Mouse (Mus musculus) G1E (cell line): ENCODE measurements around the gene Atf5. TPM values are rescaled to one million over a fixed set of nuclear protein-coding genes. Genes with fewer than 3 reads are reported as not detected.

Experiments used
- ATAC-seq: 2 replicates; pipeline ENCODE4 v1.8.0; 2016; ENCODE audit warnings: mild to moderate bottlenecking; ENCODE audit not compliant: insufficient number of reproducible peaks, poor library complexity, low FRiP score, severe bottlenecking; ENCODE audit errors: extremely low read depth
- DNase-seq: peaks from one replicate; pipeline ENCODE4 v3.0.0; 2012; ENCODE audit warnings: low spot score
- H3K27me3 ChIP-seq: 2 replicates; pipeline ENCODE4 v1.6.1; 2012; ENCODE audit warnings: mild to moderate bottlenecking, low read length, inconsistent platforms; ENCODE audit not compliant: insufficient read depth
- H3K36me3 ChIP-seq: replicated peaks from 2 replicates; pipeline ENCODE3; 2012; ENCODE audit warnings: mild to moderate bottlenecking, inconsistent platforms
- H3K4me1 ChIP-seq: 2 replicates; pipeline ENCODE4 v1.6.1; 2012; ENCODE audit warnings: low read depth, low read length, inconsistent platforms, mixed read lengths; ENCODE audit not compliant: insufficient read depth
- H3K4me3 ChIP-seq: 2 replicates; pipeline ENCODE4 v1.5.1; 2012; ENCODE audit warnings: low read depth, mild to moderate bottlenecking, inconsistent platforms, low read length, moderate library complexity, mixed read lengths
- H3K9me3 ChIP-seq: replicated peaks from 2 replicates; pipeline ENCODE4 v1.6.1; 2012; ENCODE audit warnings: inconsistent platforms
- CTCF ChIP-seq: IDR thresholded peaks from 2 replicates; pipeline ENCODE4 v1.5.1; 2012; ENCODE audit warnings: low read depth, low read length, inconsistent platforms, mixed read lengths
- GATA1 ChIP-seq: IDR thresholded peaks from 2 replicates; pipeline ENCODE4 v1.6.1; 2012; ENCODE audit warnings: borderline replicate concordance, low read length, inconsistent platforms, mixed read lengths
- GATA2 ChIP-seq: IDR thresholded peaks from 2 replicates; pipeline ENCODE4 v1.6.1; 2012; ENCODE audit warnings: low read depth, low read length, inconsistent platforms, borderline replicate concordance
- POLR2AphosphoS5 ChIP-seq: IDR thresholded peaks from 2 replicates; pipeline ENCODE4 v1.6.1; 2012; ENCODE audit warnings: low read depth, low read length, inconsistent platforms; ENCODE audit not compliant: insufficient replicate concordance
- TAL1 ChIP-seq: conservative IDR thresholded peaks from 2 replicates; pipeline ENCODE4 v1.6.1; 2012; ENCODE audit warnings: low read depth, low read length, inconsistent platforms, mixed read lengths
- polyA plus RNA-seq: library from polyadenylated mRNA; stranded (reverse); fragments of >175 nt; gene quantifications from 2 replicates; pipeline ENCODE4 v1.2.3, GENCODE M21; 2012
- total RNA-seq, 2 experiments: library from RNA; stranded (forward) in 1 of 2; stranded (reverse) in 1 of 2; fragments of 200-1000 nt in 1 of 2; fragments of >200 nt in 1 of 2; fragmentation: Nextera tagmentation in 1 of 2; gene quantifications; 2 replicates each; pipeline ENCODE4 v1.2.3; 2014 to 2017

Atf5 gene
- total and polyA plus RNA-seq, 3 experiments = 5.2 to 282 (median 37.7) TPM

- Histone ChIP-seq H3K36me3 (peaks cover 69% of the 10 kb centered on the region), H3K4me1 (peaks cover 86% of the 10 kb centered on the region), H3K4me3 (peak overlapping the region; percentile 62; the same call in 1 of the 2 replicates), H3K27me3 (no peaks in the 10 kb centered on the region), H3K9me3 (peaks cover 11% of the 10 kb centered on the region)
- ATAC-seq (no peak), DNase-seq (no peak)
- TF ChIP-seq GATA1 = no peak
- no peak for TF ChIP-seq TAL1
- no peak for TF ChIP-seq CTCF
- TF ChIP-seq POLR2AphosphoS5 = no peak
- TF ChIP-seq GATA2 = no peak
These were observed 38.0 kb upstream of the Atf5 start for GRCm38 (mm10) chr7:44854356-44855031.

- ATAC-seq (no peak), DNase-seq (no peak)
- Histone ChIP-seq H3K9me3 (peaks cover 11% of the 10 kb centered on the region), H3K4me3 (peak overlapping the region; percentile 62; the same call in 1 of the 2 replicates), H3K36me3 (peaks cover 63% of the 10 kb centered on the region), H3K4me1 (peaks cover 82% of the 10 kb centered on the region), H3K27me3 (no peaks in the 10 kb centered on the region)
- TF ChIP-seq GATA1 (no peak), CTCF (no peak), TAL1 (no peak), GATA2 (no peak), POLR2AphosphoS5 (no peak)
These were observed 37.3 kb upstream of the Atf5 start for GRCm38 (mm10) chr7:44853596-44854355.

GRCm38 (mm10) chr7:44853065-44853464 is 36.6 kb upstream of the Atf5 start:
- H3K4me3 ChIP-seq = no peak overlapping the region
- peaks cover 11% of the 10 kb centered on the region for H3K9me3 ChIP-seq
- DNase-seq = no peak
- H3K27me3 ChIP-seq = no peaks in the 10 kb centered on the region
- no peak for ATAC-seq
- H3K36me3 ChIP-seq = peaks cover 57% of the 10 kb centered on the region
- TF ChIP-seq GATA1 = no peak
- TF ChIP-seq TAL1 = no peak
- TF ChIP-seq GATA2 = no peak
- TF ChIP-seq POLR2AphosphoS5 = no peak
- TF ChIP-seq CTCF = no peak
- peaks cover 79% of the 10 kb centered on the region for H3K4me1 ChIP-seq

DNA sequence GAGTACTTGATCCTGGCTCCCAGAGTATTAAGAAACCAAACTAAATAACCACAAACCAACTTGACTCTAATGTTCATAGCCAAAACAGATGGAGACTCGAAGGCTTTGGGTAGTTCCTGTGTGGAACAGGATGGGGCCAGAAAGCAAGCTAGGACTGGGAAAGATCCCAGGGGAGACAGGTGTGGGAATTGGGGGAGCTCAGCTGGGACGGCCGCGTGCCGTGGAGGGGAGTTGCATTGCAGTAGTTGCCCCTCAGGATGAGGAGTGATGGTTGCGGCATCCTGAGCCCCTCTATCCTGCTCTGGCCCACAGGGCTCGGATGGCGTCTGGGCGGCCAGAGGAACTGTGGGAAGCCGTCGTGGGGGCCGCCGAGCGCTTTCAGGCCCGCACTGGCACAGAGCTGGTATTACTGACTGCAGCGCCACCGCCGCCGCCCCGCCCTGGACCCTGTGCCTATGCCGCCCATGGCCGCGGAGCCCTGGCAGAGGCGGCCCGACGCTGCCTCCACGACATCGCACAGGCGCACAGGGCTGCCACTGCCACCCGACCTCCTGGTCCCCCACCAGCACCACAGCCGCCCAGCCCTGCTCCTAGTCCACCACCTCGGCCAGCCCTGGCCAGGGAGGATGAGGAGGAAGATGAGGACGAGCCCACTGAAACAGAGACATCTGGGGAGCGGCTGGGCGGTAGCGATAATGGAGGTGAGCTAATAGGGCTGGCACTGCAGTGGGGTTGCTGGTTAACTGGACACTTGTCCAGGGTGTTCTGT is 36.0 kb upstream of the Atf5 start:
- H3K4me3 ChIP-seq = peak overlapping the region; percentile 20; the same call in 1 of the 2 replicates
- H3K36me3 ChIP-seq = peaks cover 63% of the 10 kb centered on the region
- ATAC-seq (no peak), DNase-seq (no peak)
- peaks cover 80% of the 10 kb centered on the region for H3K4me1 ChIP-seq
- H3K27me3 ChIP-seq = no peaks in the 10 kb centered on the region
- peaks cover 11% of the 10 kb centered on the region for H3K9me3 ChIP-seq
- no peak for TF ChIP-seq GATA1
- no peak for TF ChIP-seq GATA2
- TF ChIP-seq POLR2AphosphoS5 = no peak
- TF ChIP-seq CTCF = no peak
- no peak for TF ChIP-seq TAL1

DNA sequence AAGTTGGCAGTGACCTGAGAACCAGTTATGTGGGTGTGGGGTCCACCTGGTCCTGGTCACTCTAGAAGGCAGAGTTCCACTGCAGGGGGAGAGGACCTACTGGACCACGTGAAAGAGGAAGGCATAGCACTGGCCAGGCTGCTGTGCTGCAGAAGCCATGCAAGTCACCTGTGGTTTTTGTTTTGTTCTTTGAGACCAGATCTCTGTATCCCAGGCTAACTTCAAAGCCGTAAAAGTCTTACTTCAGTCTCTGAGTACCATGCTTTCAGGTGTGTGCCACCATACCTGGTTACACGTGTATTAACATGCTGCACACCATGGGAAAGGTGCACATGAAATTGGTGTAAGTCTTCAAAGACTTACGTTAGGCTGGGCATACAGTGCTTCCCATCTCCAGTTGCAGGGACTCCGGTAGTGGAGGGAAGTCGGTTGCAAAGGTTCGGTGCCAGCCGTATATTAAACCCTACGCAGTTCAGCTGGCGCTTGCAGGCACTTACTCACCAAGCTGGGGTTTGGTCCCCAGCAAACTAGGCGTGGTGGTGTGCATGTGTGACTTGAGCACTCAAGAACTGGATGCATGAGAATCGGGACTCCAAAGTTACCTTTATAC is 35.3 kb upstream of the Atf5 start:
- peaks cover 11% of the 10 kb centered on the region for H3K9me3 ChIP-seq
- H3K36me3 ChIP-seq = peaks cover 68% of the 10 kb centered on the region
- H3K27me3 ChIP-seq = no peaks in the 10 kb centered on the region
- DNase-seq = no peak
- peaks cover 79% of the 10 kb centered on the region for H3K4me1 ChIP-seq
- no peak for TF ChIP-seq GATA2
- no peak overlapping the region; the same call in 1 of the 2 replicates for H3K4me3 ChIP-seq
- no peak for ATAC-seq
